Mouse (Mus musculus) CH12.LX (cell line): ENCODE measurements at regions not wholly inside any gene's neighbourhood (a gene's known extent, or its start where the extent isn't known, plus 50 kb on each side); places are given as distances from the start of the nearest gene placed in this dataset.

Source experiments
- DNase-seq: peaks from one replicate; pipeline ENCODE4 v3.0.0-alpha.2; 2013; ENCODE audit errors: extremely low read depth
- H3K27ac ChIP-seq: 2 replicates; pipeline ENCODE4 v1.5.1; 2012; ENCODE audit warnings: low read depth, mild to moderate bottlenecking, control low read depth, moderate library complexity; ENCODE audit not compliant: insufficient read depth
- H3K27me3 ChIP-seq: replicated peaks from 2 replicates; pipeline ENCODE3; 2012; ENCODE audit warnings: inconsistent platforms
- H3K36me3 ChIP-seq, 2 experiments: replicated peaks in 1 of 2; 2 replicates each; pipeline versions ENCODE3 to v1.6.1; 2012; ENCODE audit warnings: inconsistent platforms in 1 of 2, low read length in 1 of 2, mild to moderate bottlenecking in 1 of 2, mixed read lengths in 1 of 2, moderate library complexity in 1 of 2; ENCODE audit not compliant: control insufficient read depth in 1 of 2, insufficient read depth in 1 of 2
- H3K4me1 ChIP-seq, 2 experiments: 2 replicates each; pipeline ENCODE4 v1.6.1; 2012; ENCODE audit warnings: inconsistent platforms in 1 of 2, moderate library complexity in 1 of 2; ENCODE audit not compliant: insufficient read depth in 2 of 2, control insufficient read depth in 1 of 2
- H3K4me2 ChIP-seq: 2 replicates; pipeline ENCODE4 v1.6.1; 2012; ENCODE audit warnings: low read depth, mild to moderate bottlenecking, control low read depth; ENCODE audit not compliant: poor library complexity, insufficient read depth, severe bottlenecking
- H3K4me3 ChIP-seq, 3 experiments: fragments of 150-350 bp in 1 of 3; sonication (generic) in 1 of 3; replicated peaks in 1 of 3; 2 replicates each; pipeline versions ENCODE3 to v1.5.1; 2011 to 2012; ENCODE audit warnings: low read depth in 2 of 3, low read length in 2 of 3, mild to moderate bottlenecking in 2 of 3, moderate library complexity in 2 of 3, control low read depth in 1 of 3, improper control_type of control experiment in 1 of 3, inconsistent platforms in 1 of 3, mixed read lengths in 1 of 3; ENCODE audit not compliant: poor library complexity in 1 of 3
- H3K79me2 ChIP-seq: replicated peaks from 2 replicates; pipeline ENCODE4 v1.6.1; 2012; ENCODE audit warnings: mild to moderate bottlenecking, moderate library complexity; ENCODE audit not compliant: control insufficient read depth, poor library complexity, insufficient read depth, severe bottlenecking; ENCODE audit errors: extremely low read depth
- H3K9ac ChIP-seq: 2 replicates; pipeline ENCODE4 v1.6.1; 2012; ENCODE audit warnings: low read depth, mild to moderate bottlenecking, control low read depth, moderate library complexity; ENCODE audit not compliant: insufficient read depth
- H3K9me3 ChIP-seq: replicated peaks from 2 replicates; pipeline ENCODE3; 2012; ENCODE audit warnings: low read length, inconsistent platforms, mixed read lengths
- BHLHE40 ChIP-seq: IDR thresholded peaks from 2 replicates; pipeline ENCODE4 v1.6.1; 2011; ENCODE audit warnings: mild to moderate bottlenecking, low read depth, low read length, improper control_type of control experiment
- CHD1 ChIP-seq: IDR thresholded peaks from 2 replicates; pipeline ENCODE4 v1.6.1; 2012; ENCODE audit warnings: low read depth, low read length, improper control_type of control experiment, inconsistent platforms
- CHD2 ChIP-seq: IDR thresholded peaks from 2 replicates; pipeline ENCODE4 v1.6.1; 2011; ENCODE audit warnings: low read length, improper control_type of control experiment
- E2F4 ChIP-seq: IDR thresholded peaks from 2 replicates; pipeline ENCODE4 v1.6.1; 2011; ENCODE audit warnings: low read depth, low read length, improper control_type of control experiment; ENCODE audit not compliant: insufficient replicate concordance
- ETS1 ChIP-seq: conservative IDR thresholded peaks from 2 replicates; pipeline ENCODE4 v1.6.1; 2012; ENCODE audit warnings: low read depth, mild to moderate bottlenecking, inconsistent platforms, low read length, improper control_type of control experiment, moderate library complexity
- GABPA ChIP-seq: IDR thresholded peaks from 2 replicates; pipeline ENCODE4 v1.6.1; 2012; ENCODE audit warnings: low read depth, low read length, improper control_type of control experiment, inconsistent platforms; ENCODE audit not compliant: insufficient replicate concordance
- HCFC1 ChIP-seq: IDR thresholded peaks from 2 replicates; pipeline ENCODE4 v1.6.1; 2012; ENCODE audit warnings: low read depth, mild to moderate bottlenecking, inconsistent platforms, low read length, improper control_type of control experiment
- IRF4 ChIP-seq: IDR thresholded peaks from 2 replicates; pipeline ENCODE4 v1.6.1; 2014; ENCODE audit warnings: low read depth, mild to moderate bottlenecking, inconsistent platforms, low read length, improper control_type of control experiment
- JUN ChIP-seq: IDR thresholded peaks from 2 replicates; pipeline ENCODE4 v1.6.1; 2011; ENCODE audit warnings: low read depth, mild to moderate bottlenecking, low read length, improper control_type of control experiment, moderate library complexity; ENCODE audit not compliant: insufficient read depth
- JUND ChIP-seq: conservative IDR thresholded peaks from 2 replicates; pipeline ENCODE4 v1.6.1; 2011; ENCODE audit warnings: low read depth, low read length, improper control_type of control experiment
- KAT2A ChIP-seq: IDR thresholded peaks from 2 replicates; pipeline ENCODE4 v1.6.1; 2012; ENCODE audit warnings: low read length, improper control_type of control experiment, inconsistent platforms; ENCODE audit not compliant: insufficient replicate concordance
- MAFK ChIP-seq: IDR thresholded peaks from 2 replicates; pipeline ENCODE4 v1.6.1; 2011; ENCODE audit warnings: low read length, improper control_type of control experiment; ENCODE audit not compliant: insufficient replicate concordance
- MAX ChIP-seq: IDR thresholded peaks from 2 replicates; pipeline ENCODE4 v1.6.1; 2011; ENCODE audit warnings: low read length, improper control_type of control experiment
- MAZ ChIP-seq: IDR thresholded peaks from 2 replicates; pipeline ENCODE4 v1.6.1; 2012; ENCODE audit warnings: low read depth, mild to moderate bottlenecking, inconsistent platforms, low read length, improper control_type of control experiment, moderate library complexity
- NELFE ChIP-seq: IDR thresholded peaks from 2 replicates; pipeline ENCODE4 v1.6.1; 2011; ENCODE audit warnings: low read depth, low read length, improper control_type of control experiment
- POLR2AphosphoS2 ChIP-seq: IDR thresholded peaks from 2 replicates; pipeline ENCODE4 v1.6.1; 2011; ENCODE audit warnings: low read depth, low read length, improper control_type of control experiment
- RAD21 ChIP-seq: IDR thresholded peaks from 2 replicates; pipeline ENCODE4 v1.6.1; 2011; ENCODE audit warnings: low read depth, mild to moderate bottlenecking, low read length, improper control_type of control experiment, moderate library complexity
- RCOR1 ChIP-seq: conservative IDR thresholded peaks from 2 replicates; pipeline ENCODE4 v1.6.1; 2012; ENCODE audit warnings: low read depth, mild to moderate bottlenecking, inconsistent platforms, low read length, improper control_type of control experiment
- SIN3A ChIP-seq: IDR thresholded peaks from 2 replicates; pipeline ENCODE4 v1.6.1; 2012; ENCODE audit warnings: low read length, improper control_type of control experiment, inconsistent platforms
- SMC3 ChIP-seq: IDR thresholded peaks from 2 replicates; pipeline ENCODE4 v1.6.1; 2011; ENCODE audit warnings: low read depth, low read length, improper control_type of control experiment
- UBTF ChIP-seq: IDR thresholded peaks from 2 replicates; pipeline ENCODE4 v1.6.1; 2012; ENCODE audit warnings: low read depth, mild to moderate bottlenecking, inconsistent platforms, low read length, improper control_type of control experiment, moderate library complexity
- USF1 ChIP-seq: IDR thresholded peaks from 2 replicates; pipeline ENCODE4 v1.6.1; 2014; ENCODE audit warnings: low read depth, mild to moderate bottlenecking, inconsistent platforms, low read length, improper control_type of control experiment
- ZC3H11A ChIP-seq: IDR thresholded peaks from 2 replicates; pipeline ENCODE4 v1.6.1; 2012; ENCODE audit warnings: low read depth, mild to moderate bottlenecking, inconsistent platforms, low read length, improper control_type of control experiment
- ZKSCAN1 ChIP-seq: IDR thresholded peaks from 2 replicates; pipeline ENCODE4 v1.6.1; 2012; ENCODE audit warnings: low read depth, inconsistent platforms, low read length, improper control_type of control experiment, borderline replicate concordance
- ZNF384 ChIP-seq: IDR thresholded peaks from 2 replicates; pipeline ENCODE4 v1.6.1; 2012; ENCODE audit warnings: low read depth, low read length, improper control_type of control experiment, inconsistent platforms
- dilution Hi-C: fragments of 300-500 bp; cut with MboI; formaldehyde crosslinking; loops from 2 replicates; pipeline ENCODE4 v1.14.3; 2020; ENCODE audit warnings: low sequenced_read_pairs; ENCODE audit not compliant: extremely low pct_unique_long_range_greater_than_20kb, extremely low pct_ligation_motif_present
- in situ Hi-C: fragments of 300-500 bp; cut with MboI; formaldehyde crosslinking; loops from 3 replicates; pipeline ENCODE4 v1.14.3; 2019; ENCODE audit warnings: low sequenced_read_pairs, low pct_ligation_motif_present, low pct_unique_long_range_greater_than_20kb, mixed read lengths

- H3K9ac ChIP-seq, result no peak overlapping the region
- no peaks in the 10 kb centered on the region for H3K4me1 ChIP-seq
- H3K4me2 ChIP-seq, result no peak overlapping the region
- H3K9me3 ChIP-seq, result peaks cover 54% of the 10 kb centered on the region
- dilution Hi-C loops, result no loop called here
- H3K79me2 ChIP-seq, result no peaks in the 10 kb centered on the region
- H3K4me3 ChIP-seq, result no peak overlapping the region
- H3K36me3 ChIP-seq, result no peaks in the 10 kb centered on the region
- in situ Hi-C loops, result no loop called here
- TF ChIP-seq MAX, result no peak
- TF ChIP-seq NELFE, result no peak
- no peak for TF ChIP-seq RCOR1
- no peak for TF ChIP-seq GABPA
- TF ChIP-seq MAZ, result no peak
- TF ChIP-seq MAFK, result no peak
- no peak for TF ChIP-seq E2F4
- TF ChIP-seq ZNF384, result no peak
- TF ChIP-seq JUND, result no peak
- no peak for TF ChIP-seq IRF4
- no peak for TF ChIP-seq CHD1
- TF ChIP-seq USF1, result no peak
- TF ChIP-seq SMC3, result no peak
- TF ChIP-seq ETS1, result no peak
- TF ChIP-seq BHLHE40, result no peak
- no peak for TF ChIP-seq UBTF
- TF ChIP-seq JUN, result no peak
- TF ChIP-seq ZKSCAN1, result no peak
- no peak for TF ChIP-seq SIN3A
- no peaks in the 10 kb centered on the region for H3K27me3 ChIP-seq
- DNase-seq, result no peak
- no peak overlapping the region for H3K27ac ChIP-seq
These were observed 57.1 kb upstream of the Nr2f2 start for GRCm38 (mm10) chr7:70423524-70424230.

GRCm38 (mm10) chr7:70416185-70416941 lies 49.8 kb upstream of the Nr2f2 start:
- Histone ChIP-seq H3K4me2 (no peak overlapping the region), H3K79me2 (no peaks in the 10 kb centered on the region), H3K27ac (no peak overlapping the region), H3K36me3 (no peaks in the 10 kb centered on the region), H3K4me3 (no peak overlapping the region), H3K9ac (no peak overlapping the region), H3K4me1 (no peaks in the 10 kb centered on the region), H3K9me3 (peaks cover 70% of the 10 kb centered on the region), H3K27me3 (no peaks in the 10 kb centered on the region)
- dilution Hi-C loops (no loop called here), in situ Hi-C loops (no loop called here)
- TF ChIP-seq ZNF384, result no peak
- no peak for TF ChIP-seq JUND
- TF ChIP-seq POLR2AphosphoS2, result no peak
- no peak for TF ChIP-seq CHD2
- no peak for TF ChIP-seq NELFE
- TF ChIP-seq ETS1, result no peak
- TF ChIP-seq KAT2A, result no peak
- no peak for TF ChIP-seq RAD21
- no peak for TF ChIP-seq MAFK
- no peak for TF ChIP-seq SMC3
- no peak for TF ChIP-seq USF1
- TF ChIP-seq IRF4, result no peak
- TF ChIP-seq ZC3H11A, result no peak
- TF ChIP-seq BHLHE40, result no peak
- TF ChIP-seq HCFC1, result no peak
- DNase-seq, result no peak
